ENCODE assay signal across 25 mouse cellular contexts in the genomic region with DNA sequence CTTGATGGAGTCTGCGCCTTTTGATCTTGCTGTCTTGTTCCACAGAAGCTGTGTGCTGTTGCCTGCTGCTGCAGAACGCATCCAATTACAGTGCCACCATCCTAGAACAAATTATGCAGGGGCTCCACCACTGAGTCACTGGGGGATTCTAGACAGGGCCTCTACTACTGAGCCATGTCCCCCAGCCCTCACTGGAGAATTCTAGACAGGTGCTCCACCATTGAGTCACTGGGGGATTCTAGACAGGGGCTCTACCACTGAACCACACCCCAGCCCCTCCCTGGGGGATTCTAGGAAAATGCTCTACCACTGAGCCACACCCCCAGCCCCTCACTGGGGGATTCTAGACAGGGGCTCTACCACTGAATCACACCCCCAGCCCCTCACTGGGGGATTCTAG.
"Had no signal": no experiment of that assay in that cellular context is flagged by ENCODE, and none has a peak within 500 bp of the region (broad histone marks: within the 10 kb centered on the region; RNA-seq: fewer than 3 reads in every experiment).

No protein-coding gene starts in this region.

- H3K4me3 ChIP-seq: embryonic facial prominence, embryonic 10.5 days; embryonic facial prominence, embryonic 12.5 days; embryonic facial prominence, embryonic 13.5 days; embryonic facial prominence, embryonic 15.5 days; erythroblast, embryonic 14.5 days; forebrain, embryonic 10.5 days; forebrain, embryonic 12.5 days; forebrain, embryonic 13.5 days; forebrain, embryonic 15.5 days; gastrocnemius, adult 2 months; heart, adult 2 months; heart, embryonic 10.5 days had no signal

- H3K27me3 ChIP-seq: embryonic facial prominence, embryonic 12.5 days; embryonic facial prominence, embryonic 13.5 days; embryonic facial prominence, embryonic 15.5 days; forebrain, embryonic 13.5 days; forebrain, embryonic 15.5 days had no signal

- H3K27ac ChIP-seq: embryonic facial prominence, embryonic 10.5 days; embryonic facial prominence, embryonic 12.5 days; embryonic facial prominence, embryonic 13.5 days; embryonic facial prominence, embryonic 15.5 days; forebrain, embryonic 10.5 days; forebrain, embryonic 12.5 days; forebrain, embryonic 13.5 days; forebrain, embryonic 15.5 days; gastrocnemius, adult 2 months; heart, adult 2 months; heart, embryonic 10.5 days had no signal

- H3K36me3 ChIP-seq: embryonic facial prominence, embryonic 10.5 days; embryonic facial prominence, embryonic 12.5 days; forebrain, embryonic 10.5 days; forebrain, embryonic 12.5 days; forebrain, embryonic 15.5 days; heart, embryonic 10.5 days had no signal

- DNase-seq: cerebellum, adult 9-11 months; cerebellum, postnatal 10 days; cerebellum, postnatal 14 days; cerebellum, postnatal 25 days; cerebellum, postnatal 36 days; embryo, embryonic 11 days; forebrain, postnatal 0 days; gastrocnemius, adult 2 months; gastrocnemius, postnatal 10 days; gastrocnemius, postnatal 14 days; gastrocnemius, postnatal 25 days; gastrocnemius, postnatal 36 days; heart, adult 11 months; heart, adult 18-20 months; heart, adult 2 months had no signal

- H3K4me1 ChIP-seq: embryonic facial prominence, embryonic 12.5 days; embryonic facial prominence, embryonic 13.5 days; embryonic facial prominence, embryonic 15.5 days; forebrain, embryonic 13.5 days; forebrain, embryonic 15.5 days had no signal

- H3K9me3 ChIP-seq: embryonic facial prominence, embryonic 10.5 days; embryonic facial prominence, embryonic 12.5 days; embryonic facial prominence, embryonic 13.5 days; embryonic facial prominence, embryonic 15.5 days; forebrain, embryonic 10.5 days; forebrain, embryonic 12.5 days; forebrain, embryonic 13.5 days; forebrain, embryonic 15.5 days; heart, embryonic 10.5 days had no signal

- H3K9ac ChIP-seq: embryonic facial prominence, embryonic 12.5 days; embryonic facial prominence, embryonic 13.5 days; embryonic facial prominence, embryonic 15.5 days; forebrain, embryonic 12.5 days; forebrain, embryonic 13.5 days; forebrain, embryonic 15.5 days; forebrain, postnatal 0 days had no signal

- H3K4me2 ChIP-seq: embryonic facial prominence, embryonic 12.5 days; embryonic facial prominence, embryonic 13.5 days; embryonic facial prominence, embryonic 15.5 days; forebrain, embryonic 12.5 days; forebrain, embryonic 13.5 days; forebrain, embryonic 15.5 days had no signal
